Mouse (Mus musculus): ENCODE measurements at regions not wholly inside any gene's neighbourhood (a gene's known extent, or its start where the extent isn't known, plus 50 kb on each side); places are given as distances from the start of the nearest gene placed in this dataset.

GRCm38 (mm10) chr6:93003812-93004211 lies 60.5 kb upstream of the Adamts9 start:
- H3K4me1 ChIP-seq (ENCODE audit: control insufficient read depth, insufficient read depth, low read length): no peaks in the 10 kb centered on the region
- no peak for DNase-seq
- no peaks in the 10 kb centered on the region for H3K27me3 ChIP-seq (ENCODE audit: control insufficient read depth, insufficient read depth, low read length)
- no peak overlapping the region for H3K4me3 ChIP-seq (replicated peaks; ENCODE audit: insufficient read depth, low read depth, low read length)
- TF ChIP-seq CTCF (IDR thresholded peaks at IDR 0.05; ENCODE audit: borderline replicate concordance, insufficient read depth, low read depth, low read length) (no peak), POLR2A (IDR thresholded peaks at IDR 0.05; ENCODE audit: borderline replicate concordance, insufficient read depth, low read length) (no peak)
- 86% methylated on average over 5 of the region's 5 CpGs for WGBS
- H3K27ac ChIP-seq (ENCODE audit: insufficient read depth, low read length): no peak overlapping the region

GRCm38 (mm10) chr6:92993647-92994046 lies 50.4 kb upstream of the Adamts9 start:
- Histone ChIP-seq H3K4me1 (ENCODE audit: control insufficient read depth, insufficient read depth, low read length) (no peaks in the 10 kb centered on the region), H3K27ac (ENCODE audit: insufficient read depth, low read length) (no peak overlapping the region), H3K4me3 (replicated peaks; ENCODE audit: insufficient read depth, low read depth, low read length) (no peak overlapping the region), H3K27me3 (ENCODE audit: control insufficient read depth, insufficient read depth, low read length) (no peaks in the 10 kb centered on the region)
- no peak for TF ChIP-seq POLR2A (IDR thresholded peaks at IDR 0.05; ENCODE audit: borderline replicate concordance, insufficient read depth, low read length)
- no peak for TF ChIP-seq CTCF (IDR thresholded peaks at IDR 0.05; ENCODE audit: borderline replicate concordance, insufficient read depth, low read depth, low read length)
- 92% methylated on average over 5 of the region's 5 CpGs for WGBS
- DNase-seq: no peak

Measured in cerebellum, adult 2 months (tissue).